29 mouse cellular contexts compared by ENCODE assay signal in genomic region chr12:107700868-107701597, GRCm38 (mm10).
DNase-seq lines count a peak whose midpoint lies in the region; ATAC-seq lines count a peak whose summit lies in the region.
"Had no signal": no experiment of that assay in that cellular context is flagged by ENCODE, and none has a peak within 500 bp of the region (broad histone marks: within the 10 kb centered on the region; RNA-seq: fewer than 3 reads in every experiment).

No protein-coding gene starts in this region.

- ATAC-seq in liver, embryonic 12.5 days = 0 out of 2 replicates have a peak, but pooled peaks have one; percentile 10
- 0 out of 2 replicates have a peak, but pooled peaks have one; percentile 16 for ATAC-seq in embryonic facial prominence, embryonic 13.5 days (ENCODE audit: insufficient number of reproducible peaks, insufficient read depth, low FRiP score, low TSS enrichment, low read depth)
- ATAC-seq: forebrain, postnatal 0 days; inflammation-experienced regulatory T-cells, adult 6 months had no signal

- H3K27me3 ChIP-seq in liver, embryonic 12.5 days (replicated peaks) = no peaks in the 10 kb centered on the region
- no peaks in the 10 kb centered on the region for H3K27me3 ChIP-seq in embryonic facial prominence, embryonic 13.5 days
- H3K27me3 ChIP-seq: CH12.LX; hindbrain, embryonic 12.5 days; liver, embryonic 13.5 days; lung, embryonic 15.5 days; midbrain, embryonic 12.5 days; neural tube, embryonic 13.5 days had no signal

- H3K4me2 ChIP-seq in liver, embryonic 12.5 days = no peak overlapping the region
- no peak overlapping the region for H3K4me2 ChIP-seq in embryonic facial prominence, embryonic 13.5 days
- H3K4me2 ChIP-seq: heart, embryonic 11.5 days; hindbrain, embryonic 12.5 days; liver, embryonic 13.5 days; lung, embryonic 15.5 days; midbrain, embryonic 12.5 days; neural tube, embryonic 13.5 days had no signal

- peaks cover 12% of the 10 kb centered on the region for H3K9me3 ChIP-seq in liver, embryonic 12.5 days (replicated peaks)
- H3K9me3 ChIP-seq in embryonic facial prominence, embryonic 13.5 days = no peaks in the 10 kb centered on the region
- H3K9me3 ChIP-seq: lung, embryonic 15.5 days; midbrain, embryonic 12.5 days; neural tube, embryonic 13.5 days had no signal

- 75% methylated on average over 19 of the region's 19 CpGs for WGBS in liver, embryonic 12.5 days (ENCODE audit: insufficient replicate concordance)
- WGBS in embryonic facial prominence, embryonic 13.5 days = 44% methylated on average over 19 of the region's 19 CpGs

- H3K27ac ChIP-seq in liver, embryonic 12.5 days = no peak overlapping the region
- peak overlapping the region; percentile 39; the same call in 1 of the 2 replicates for H3K27ac ChIP-seq in embryonic facial prominence, embryonic 13.5 days
- H3K27ac ChIP-seq: hindbrain, embryonic 12.5 days; kidney, postnatal 0 days; left cerebral cortex, adult 2 months; liver, embryonic 13.5 days; lung, embryonic 15.5 days; midbrain, embryonic 12.5 days; neural tube, embryonic 13.5 days had no signal

- no peaks in the 10 kb centered on the region for H3K36me3 ChIP-seq in liver, embryonic 12.5 days
- H3K36me3 ChIP-seq in embryonic facial prominence, embryonic 13.5 days = no peaks in the 10 kb centered on the region
- H3K36me3 ChIP-seq: forebrain, embryonic 10.5 days; G1E; hindbrain, embryonic 12.5 days; liver, embryonic 13.5 days; lung, embryonic 15.5 days; midbrain, embryonic 12.5 days; neural tube, embryonic 13.5 days had no signal

- peak; percentile 10 for DNase-seq in embryo, embryonic 10.5 days (ENCODE audit: low spot score)
- no peak for DNase-seq in embryo, embryonic 11 days
- DNase-seq in liver = no peak
- peak; percentile 27 for DNase-seq in Muller cell, postnatal 12 days (ENCODE audit: inconsistent ontology term)
- DNase-seq in frontal cortex, postnatal 36 days (ENCODE audit: low spot score in 2 of 2) = no peak
- DNase-seq in thymus, postnatal 14 days = no peak
- DNase-seq: adrenal gland, adult 2 months; B cell, adult 2 months; cerebellum, adult 11 months; forebrain, postnatal 0 days; heart, postnatal 10 days; kidney, adult 18-20 months; liver, embryonic 13.5 days; retina, postnatal 1 day; right cerebral cortex, postnatal 25 days; spleen, adult 18-20 months had no signal

- no peaks in the 10 kb centered on the region for H3K4me1 ChIP-seq in liver, embryonic 12.5 days
- H3K4me1 ChIP-seq in embryonic facial prominence, embryonic 13.5 days = peaks cover 23% of the 10 kb centered on the region
- H3K4me1 ChIP-seq: liver, embryonic 13.5 days; lung, embryonic 15.5 days; midbrain, embryonic 12.5 days had no signal

- H3K9ac ChIP-seq in liver, embryonic 12.5 days = no peak overlapping the region
- peak overlapping the region; percentile 6; the same call in 1 of the 2 replicates for H3K9ac ChIP-seq in embryonic facial prominence, embryonic 13.5 days
- H3K9ac ChIP-seq: forebrain, postnatal 0 days; hindbrain, embryonic 12.5 days; liver, embryonic 13.5 days; lung, embryonic 15.5 days; midbrain, embryonic 12.5 days; neural tube, embryonic 13.5 days had no signal

- no peak overlapping the region for H3K4me3 ChIP-seq in liver, embryonic 12.5 days
- H3K4me3 ChIP-seq in embryonic facial prominence, embryonic 13.5 days = no peak overlapping the region
- H3K4me3 ChIP-seq: forebrain, embryonic 10.5 days; hindbrain, embryonic 12.5 days; left cerebral cortex, adult 2 months; liver, embryonic 13.5 days; lung, embryonic 15.5 days; midbrain, embryonic 12.5 days; neural tube, embryonic 13.5 days had no signal

Comparison
In these comparisons a context has a peak if more than half of its experiments do, and no peak if none do; other contexts are left out.
1. DNase-seq: peak in embryo, embryonic 10.5 days (single experiment) and Muller cell, postnatal 12 days (single experiment); none in embryo, embryonic 11 days (single experiment), liver (single experiment), frontal cortex, postnatal 36 days (0 of 2) and thymus, postnatal 14 days (single experiment).